Mouse (Mus musculus) brain, embryonic 14.5 days (tissue): ENCODE data around the gene Nosip. TPM values are rescaled to one million over a fixed set of nuclear protein-coding genes. Genes with fewer than 3 reads are reported as not detected.

Experiments used
- DNase-seq: peaks from one replicate; pipeline ENCODE4 v3.0.0-alpha.2; 2011; ENCODE audit warnings: low read depth
- CTCF ChIP-seq: fragments of 200-500 bp; IDR thresholded peaks from 2 replicates; pipeline ENCODE4 v1.5.1; 2012; ENCODE audit warnings: inconsistent platforms, mild to moderate bottlenecking, moderate library complexity, borderline replicate concordance; ENCODE audit not compliant: insufficient read depth, insufficient read length; ENCODE audit errors: extremely low read depth
- POLR2A ChIP-seq: fragments of 200-500 bp; IDR thresholded peaks from 2 replicates; pipeline ENCODE4 v1.6.1; 2012; ENCODE audit warnings: mild to moderate bottlenecking, inconsistent platforms, borderline replicate concordance; ENCODE audit not compliant: poor library complexity, insufficient read depth, insufficient read length, severe bottlenecking; ENCODE audit errors: extremely low read depth
- polyA plus RNA-seq: library from polyadenylated mRNA; depleted of rRNA; stranded (reverse); fragments of >200 nt; gene quantifications from 2 replicates; pipeline ENCODE4 v1.2.3, GENCODE M21; 2012

Gene Nosip
- polyA plus RNA-seq, 1 experiment, result 81.9 TPM

DNA sequence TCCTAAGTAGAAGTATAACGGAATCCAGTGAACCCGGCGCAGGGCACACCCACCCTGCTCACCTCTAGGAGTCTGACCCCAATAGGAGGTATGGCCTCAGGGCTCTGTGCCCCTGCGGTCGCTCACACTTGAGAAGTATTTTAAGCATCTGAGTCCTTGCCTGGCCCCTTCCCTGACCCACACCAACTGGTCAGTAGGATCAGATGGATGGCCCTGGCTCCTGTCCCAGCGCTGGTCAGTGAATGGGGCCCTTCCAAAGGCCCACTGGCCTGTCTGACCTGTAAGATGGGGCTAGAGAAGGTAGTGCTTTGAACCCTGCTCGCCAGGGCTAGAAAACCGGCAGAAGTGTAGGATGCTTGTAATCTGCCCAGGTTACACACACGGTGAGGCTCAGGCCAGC is 21.4 kb upstream of the Nosip start:
- DNase-seq, result no peak
- TF ChIP-seq CTCF, result no peak
- no peak for TF ChIP-seq POLR2A

DNA sequence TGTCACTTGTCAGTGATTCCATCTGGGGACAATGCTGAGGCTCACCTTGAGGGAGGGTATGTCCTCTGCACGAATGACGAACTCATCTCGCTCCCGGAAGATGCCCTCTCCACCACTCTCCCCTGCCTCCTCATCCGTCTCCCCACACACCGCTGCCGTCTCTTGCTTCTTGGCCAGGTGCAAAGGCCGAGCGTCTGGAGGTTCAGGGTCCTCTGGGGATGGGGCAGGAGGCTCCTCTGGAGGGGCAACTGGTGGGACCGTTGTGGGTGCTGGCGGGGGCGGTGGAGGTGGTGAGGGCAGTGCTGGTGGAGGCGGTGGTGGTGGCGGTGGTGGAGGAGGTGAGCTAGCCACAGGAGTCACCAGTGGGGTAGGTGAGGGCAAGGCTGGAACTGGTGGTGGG is 18.9 kb upstream of the Nosip start:
- no peak for DNase-seq
- TF ChIP-seq POLR2A, result no peak
- no peak for TF ChIP-seq CTCF

DNA sequence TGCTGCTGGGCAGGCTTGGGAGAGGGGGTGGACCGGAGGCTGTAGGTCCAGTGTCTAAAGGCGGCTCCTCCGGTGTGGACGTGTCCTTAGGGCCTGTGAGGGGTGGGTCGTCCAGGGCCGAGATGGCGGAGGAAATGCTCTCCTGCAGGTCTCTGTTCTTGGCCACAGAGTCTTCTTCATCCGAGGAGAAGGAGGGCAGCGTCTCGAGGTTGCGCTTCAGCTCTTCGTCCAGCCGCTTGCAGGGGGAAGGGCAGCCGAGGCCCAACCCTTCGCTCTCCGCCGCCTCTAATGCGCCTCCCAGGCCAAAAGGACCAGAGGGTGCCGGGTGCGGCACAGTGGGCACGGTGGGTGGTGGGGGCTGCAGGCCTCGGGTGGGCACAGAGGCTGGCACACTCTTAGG is 16.5 kb upstream of the Nosip start:
- no peak for DNase-seq
- TF ChIP-seq POLR2A (no peak), CTCF (no peak)

DNA sequence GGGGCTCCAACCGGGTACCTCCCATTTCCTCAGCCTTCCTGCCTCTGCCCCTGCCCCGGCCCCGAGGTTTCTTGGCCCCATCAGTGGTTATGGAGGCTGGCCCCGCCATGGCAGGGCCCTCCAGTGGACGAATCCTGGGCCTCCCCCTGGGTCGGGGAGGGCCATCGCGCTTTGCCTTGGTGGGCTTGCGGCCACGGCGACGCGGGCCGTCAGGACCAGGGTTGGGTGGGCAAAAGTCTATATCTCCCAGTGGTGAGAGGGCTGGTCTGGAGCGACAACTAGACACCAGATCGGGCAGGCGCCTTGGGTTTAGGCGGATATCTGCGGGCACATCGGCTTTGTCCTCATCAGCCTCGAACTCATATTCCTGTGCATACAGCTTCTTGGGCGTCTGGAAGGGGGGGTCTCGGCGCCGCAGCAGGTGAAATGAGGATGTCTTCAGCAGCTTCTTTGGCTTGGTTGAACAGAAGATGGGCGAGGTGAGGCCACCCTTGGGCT is 15.3 kb upstream of the Nosip start:
- no peak for TF ChIP-seq CTCF
- TF ChIP-seq POLR2A, result no peak
- DNase-seq, result no peak

DNA sequence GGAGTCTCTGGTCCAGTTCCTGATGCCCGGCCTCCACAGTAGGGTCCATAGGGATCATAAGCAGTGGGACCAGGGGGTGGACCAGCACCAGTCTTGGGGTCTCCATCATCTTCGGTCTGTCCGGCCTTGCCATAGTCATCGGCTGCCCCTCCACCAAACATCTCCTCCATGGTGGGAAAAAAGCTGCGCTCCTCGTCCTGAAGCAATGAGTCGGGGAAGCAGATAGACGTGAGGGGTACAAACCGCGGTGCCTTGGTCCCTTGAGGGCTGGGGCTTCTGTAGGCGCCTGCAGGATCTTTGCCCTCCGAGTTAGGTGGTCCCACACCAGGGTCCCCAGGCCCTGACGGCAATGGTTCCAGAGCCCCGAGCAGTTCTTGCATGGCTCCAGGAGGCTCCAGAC is 14.7 kb upstream of the Nosip start:
- TF ChIP-seq POLR2A, result no peak
- no peak for TF ChIP-seq CTCF
- DNase-seq, result no peak

DNA sequence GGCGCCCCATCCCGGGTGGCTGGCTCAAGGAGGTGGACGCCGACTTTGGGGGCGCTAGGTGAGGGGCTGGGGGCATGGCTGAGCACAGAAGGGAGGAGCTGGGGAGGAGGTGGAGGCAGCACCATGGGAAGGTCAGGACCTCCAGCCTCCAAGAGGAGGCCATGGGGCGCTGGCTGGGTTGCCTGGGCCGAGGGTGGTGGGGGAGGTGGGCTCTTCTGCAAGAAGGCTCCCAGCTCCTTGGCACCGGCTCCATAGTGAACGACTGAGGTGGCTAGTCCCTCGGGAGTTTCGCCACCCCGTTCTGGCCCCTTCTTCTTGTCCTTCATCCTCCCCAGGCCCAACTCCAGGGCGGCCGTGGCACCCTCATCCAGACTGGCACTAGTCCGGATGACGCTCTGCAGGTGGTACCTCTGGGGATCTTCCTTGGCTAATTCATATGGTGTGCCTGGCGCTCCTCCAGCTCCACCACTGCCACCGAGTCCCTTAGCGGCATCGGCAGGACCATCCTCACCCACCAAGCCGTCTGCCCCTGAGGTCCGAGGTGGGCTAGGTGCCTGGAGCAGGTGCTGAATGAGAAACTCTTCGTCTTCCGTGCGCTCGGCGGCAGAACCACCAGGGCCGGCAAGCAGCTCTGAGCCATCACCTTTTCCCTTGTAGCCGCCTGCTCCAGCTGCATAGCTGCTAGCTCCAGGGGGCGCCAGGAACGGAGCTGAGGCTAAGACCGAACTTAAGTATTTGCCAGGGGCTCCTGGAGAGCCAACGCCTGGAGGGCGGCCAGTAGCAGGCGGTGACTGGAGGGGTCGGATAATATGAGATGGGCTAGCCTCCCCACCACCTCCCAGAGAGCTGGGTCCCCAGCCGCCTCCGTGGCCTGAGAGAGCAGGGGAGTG is 14.0 kb upstream of the Nosip start:
- TF ChIP-seq POLR2A, result no peak
- TF ChIP-seq CTCF, result no peak
- no peak for DNase-seq

DNA sequence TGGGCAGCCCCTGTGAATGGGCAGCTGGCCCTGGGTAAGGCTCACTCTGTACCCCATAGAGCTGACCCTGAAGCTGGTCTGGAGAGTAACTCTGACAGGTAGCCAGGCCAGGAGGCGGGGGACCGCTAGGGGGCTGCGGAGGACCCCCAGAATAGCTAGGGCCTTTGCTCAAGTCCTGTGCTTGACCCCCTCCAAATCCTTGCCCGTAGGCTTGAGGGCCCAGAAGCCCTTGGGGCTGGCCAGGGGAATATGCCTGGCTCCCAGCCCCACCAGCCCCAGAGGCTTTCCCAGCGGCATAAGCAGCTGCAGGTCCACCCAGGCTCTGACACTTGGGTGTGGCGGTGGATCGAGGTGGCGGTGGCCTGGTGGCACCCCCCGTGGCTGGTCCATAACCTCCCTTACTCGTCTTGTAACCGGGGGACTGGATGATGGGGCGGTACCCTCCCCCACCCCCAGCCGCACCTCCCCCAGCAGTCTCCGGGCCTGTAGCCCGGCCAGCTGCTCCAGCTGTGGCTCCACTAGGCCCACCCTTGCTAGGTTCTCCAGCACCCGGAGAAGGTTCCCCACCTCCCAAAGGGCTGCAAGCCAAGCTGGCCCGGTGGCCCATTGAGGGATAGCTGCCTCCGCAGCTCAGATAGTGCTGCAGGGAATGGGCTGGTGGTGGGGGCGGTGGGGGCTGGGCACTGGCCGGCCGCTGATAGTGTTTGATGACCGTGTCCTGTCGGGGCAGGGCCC is 13.1 kb upstream of the Nosip start:
- no peak for TF ChIP-seq POLR2A
- TF ChIP-seq CTCF, result no peak
- no peak for DNase-seq

DNA sequence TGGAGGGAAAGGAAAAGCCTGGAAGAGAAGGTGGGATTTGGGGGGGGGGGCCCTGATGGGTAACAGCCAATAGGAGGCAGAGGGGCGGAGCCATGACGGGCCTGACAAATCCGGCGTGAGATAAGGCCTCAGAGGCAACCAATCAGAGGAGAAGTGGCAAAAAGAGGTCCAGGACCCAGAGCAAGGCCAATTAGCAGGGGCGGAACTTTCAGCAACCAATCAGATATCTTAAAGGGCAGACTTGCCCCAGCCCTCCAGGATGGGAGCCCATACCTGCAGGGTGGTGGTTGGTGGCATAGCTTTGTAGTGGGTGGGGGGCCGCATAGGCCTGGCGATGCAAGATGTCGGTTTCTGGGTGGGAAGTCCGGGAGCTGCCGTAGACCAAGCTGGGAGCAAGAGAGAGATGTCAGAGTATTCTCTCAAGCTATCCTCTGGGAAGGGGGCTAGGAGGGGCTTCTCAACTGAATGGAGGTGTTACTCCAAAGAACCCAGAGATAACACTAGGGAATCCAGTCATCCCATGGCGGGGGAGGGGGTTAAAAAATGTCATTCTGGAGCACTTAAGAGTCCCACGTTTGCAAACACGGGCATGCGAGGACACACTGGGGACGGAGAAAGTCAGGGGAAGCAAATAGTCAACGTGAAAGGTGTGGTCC is 11.2 kb upstream of the Nosip start:
- no peak for TF ChIP-seq CTCF
- no peak for TF ChIP-seq POLR2A
- peak; percentile 98 for DNase-seq

DNA sequence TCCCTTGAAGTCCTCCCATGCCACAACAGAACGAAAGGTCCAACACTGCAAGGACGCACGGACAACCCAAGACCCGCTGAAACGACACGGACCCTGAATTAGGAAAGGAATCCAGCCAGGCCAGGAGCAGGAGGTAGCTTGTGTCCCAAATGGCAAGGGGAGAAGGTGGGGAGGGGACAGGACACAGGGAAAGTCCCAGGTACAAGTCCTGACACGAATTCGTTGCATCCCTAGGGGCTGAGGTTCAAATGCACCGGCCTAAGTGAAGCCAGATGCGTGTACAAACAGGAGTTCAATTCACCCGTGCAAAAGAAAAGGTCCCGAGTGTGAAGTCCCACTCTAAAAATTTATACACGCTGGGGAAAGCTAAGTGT is 10.6 kb upstream of the Nosip start:
- TF ChIP-seq CTCF, result no peak
- TF ChIP-seq POLR2A, result no peak
- no peak for DNase-seq

DNA sequence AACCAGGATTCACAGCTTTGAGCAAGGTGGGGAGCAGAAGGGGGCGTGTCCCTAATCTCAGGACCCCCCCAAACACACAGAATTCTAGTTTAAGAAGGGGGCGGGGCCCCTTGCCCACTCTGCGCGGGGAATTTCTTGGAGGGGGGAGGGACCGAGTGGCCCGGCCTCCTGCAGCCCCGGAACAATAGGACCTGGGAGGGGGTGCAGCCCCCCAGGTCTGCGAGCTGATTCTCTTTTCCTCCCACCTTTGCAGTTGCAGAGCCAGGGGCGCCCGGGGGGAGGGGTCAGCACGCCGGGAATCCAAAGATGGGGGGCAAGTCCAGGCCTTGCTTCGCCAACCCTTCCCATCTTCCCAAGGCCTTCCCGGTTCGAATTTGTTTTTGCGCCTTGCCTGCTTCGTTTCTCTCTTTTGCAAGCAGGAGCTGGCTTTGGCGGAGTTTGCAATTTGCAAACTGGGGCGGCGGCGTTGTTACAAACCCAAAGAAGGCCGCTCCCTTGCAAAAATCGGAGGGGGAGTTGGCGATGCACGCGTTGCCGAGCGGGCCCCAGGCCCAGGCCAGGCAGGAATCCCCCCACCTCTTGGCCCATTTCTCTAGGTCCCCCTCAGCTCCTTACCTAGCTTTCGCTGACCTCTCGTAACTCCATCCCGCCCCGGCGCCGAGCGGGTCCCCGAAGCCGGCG is 9.9 kb upstream of the Nosip start:
- no peak for TF ChIP-seq CTCF
- no peak for TF ChIP-seq POLR2A

DNA sequence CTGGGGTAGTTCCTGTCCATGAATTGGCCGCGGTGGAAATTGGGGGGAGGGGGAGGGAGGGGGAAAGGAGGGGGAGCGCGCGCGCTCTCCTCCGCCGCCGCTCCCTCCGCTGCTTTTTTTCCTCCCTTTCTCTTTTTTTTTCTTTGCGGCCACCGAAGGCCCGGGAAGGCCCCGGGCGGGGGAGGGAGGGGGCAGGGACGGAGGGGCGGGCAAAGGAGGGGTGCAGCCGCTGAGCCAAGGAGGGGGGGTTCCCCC is 9.4 kb upstream of the Nosip start, which contains the start of gene Prr12:
Prr12 (minus strand) TSS at position 20 of the 255 bp plus-strand sequence.
- TF ChIP-seq CTCF (no peak), POLR2A (no peak)

More for the DNA sequence above, 9.9 kb upstream of the Nosip start:
- no peak for DNase-seq

More for the DNA sequence above, 9.4 kb upstream of the Nosip start, which contains the start of gene Prr12:
- peak; percentile 90 for DNase-seq
